In the genomic region with DNA sequence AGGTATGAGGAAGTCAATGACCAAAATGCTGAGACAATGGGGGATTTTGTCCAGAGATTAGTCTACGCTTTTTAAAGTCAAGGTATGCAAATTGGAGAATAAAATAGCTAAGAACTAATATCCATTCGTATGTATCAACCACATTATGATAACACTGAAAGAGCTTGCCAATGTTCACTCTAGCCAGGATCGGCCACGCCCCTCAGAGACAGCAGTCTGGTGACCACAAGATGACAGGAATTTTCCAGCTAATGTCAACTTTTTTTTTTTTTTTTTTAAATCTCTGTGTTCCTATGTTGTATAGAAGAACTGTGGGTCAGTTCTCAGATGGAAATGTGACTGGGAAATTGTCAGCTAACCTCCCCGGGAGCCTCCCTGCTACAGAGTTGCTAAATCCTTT, we compare ENCODE assay signal across 23 mouse cellular contexts. TPM values are rescaled to one million over a fixed set of nuclear protein-coding genes. Genes with fewer than 3 reads are reported as not detected.
DNase-seq lines count a peak whose midpoint lies in the region; ATAC-seq lines count a peak whose summit lies in the region.
"Had no signal": no experiment of that assay in that cellular context is flagged by ENCODE, and none has a peak within 500 bp of the region (broad histone marks: within the 10 kb centered on the region; RNA-seq: fewer than 3 reads in every experiment).

No protein-coding gene starts in this region.

- ATAC-seq in inflammation-experienced regulatory T-cells, adult 6 months, result peak; percentile 14
- ATAC-seq: forebrain, embryonic 14.5 days; hindbrain, postnatal 0 days had no signal

- no peak overlapping the region for H3K27ac ChIP-seq in embryonic facial prominence, embryonic 10.5 days (replicated peaks)
- H3K27ac ChIP-seq: embryonic facial prominence, embryonic 13.5 days; hindbrain, postnatal 0 days; kidney, postnatal 0 days; limb, embryonic 10.5 days; liver, embryonic 14.5 days; midbrain, embryonic 12.5 days; neural tube, embryonic 15.5 days had no signal

- H3K4me3 ChIP-seq in embryonic facial prominence, embryonic 10.5 days, result no peak overlapping the region
- H3K4me3 ChIP-seq: embryonic facial prominence, embryonic 13.5 days; heart, embryonic 12.5 days; limb, embryonic 10.5 days; midbrain, embryonic 12.5 days; neural tube, embryonic 15.5 days had no signal

- WGBS in embryonic facial prominence, embryonic 10.5 days, result 92% methylated on average over 5 of the region's 5 CpGs

- H3K27me3 ChIP-seq in embryonic facial prominence, embryonic 10.5 days (replicated peaks; ENCODE audit: low read depth, poor library complexity, severe bottlenecking), result no peaks in the 10 kb centered on the region
- H3K27me3 ChIP-seq: embryonic facial prominence, embryonic 13.5 days; heart, embryonic 12.5 days; midbrain, embryonic 12.5 days; neural tube, embryonic 15.5 days had no signal

- H3K9me3 ChIP-seq in embryonic facial prominence, embryonic 10.5 days, result no peaks in the 10 kb centered on the region
- H3K9me3 ChIP-seq: embryonic facial prominence, embryonic 13.5 days; heart, embryonic 12.5 days; limb, embryonic 10.5 days; midbrain, embryonic 12.5 days; neural tube, embryonic 15.5 days had no signal

- intact Hi-C loops in left cerebral cortex, postnatal 4 days (cut with DNase I), result no loop called here

- DNase-seq in 3T3-L1 (ENCODE audit: low read depth, low spot score), result peak; percentile 80
- DNase-seq in 416B (ENCODE audit: low read depth), result peak; percentile 53
- peak; percentile 69 for DNase-seq in Muller cell, postnatal 12 days (ENCODE audit: inconsistent ontology term)
- DNase-seq in kidney, postnatal 14 days, result no peak
- no peak for DNase-seq in urinary bladder, postnatal 10 days (ENCODE audit: low spot score)
- no peak for DNase-seq in left cerebral cortex, postnatal 4 days
- DNase-seq in embryonic facial prominence, embryonic 10.5 days (ENCODE audit: low spot score), result no peak
- DNase-seq: adrenal gland, adult 8-10 months; cerebellum, adult 11-12 months; cerebellum, postnatal 10 days; heart, adult 18-20 months; heart, postnatal 10 days; kidney, adult 18-20 months had no signal

- H3K4me1 ChIP-seq in embryonic facial prominence, embryonic 10.5 days, result peaks cover 18% of the 10 kb centered on the region

- H3K36me3 ChIP-seq in embryonic facial prominence, embryonic 10.5 days (replicated peaks), result 0 out of 2 replicates have a peak, but pooled peaks cover 1% of the 10 kb centered on the region
- H3K36me3 ChIP-seq: embryonic facial prominence, embryonic 13.5 days; heart, embryonic 12.5 days; limb, embryonic 10.5 days; midbrain, embryonic 12.5 days; neural tube, embryonic 15.5 days had no signal

RNA-seq across cellular contexts. Expression of gene Enpp3, which starts 12.2 kb away (rescaled TPM):
- not detected for polyA plus RNA-seq in inflammation-experienced regulatory T-cells, adult 6 months (2017; shearing (Covaris generic))
- 1 to 10 TPM in 1 of 2 experiments, under 1 TPM in 1; 0.97 to 1.8 TPM for total RNA-seq in left cerebral cortex, postnatal 4 days (2021)
- polyA plus RNA-seq in embryonic facial prominence, embryonic 10.5 days (2016; fragmentation: Nextera tagmentation; extraction: Ambion mirVana), result 8.8 and 9.7 TPM in 2 replicates

RNA-seq across cellular contexts. Expression of gene Med23, which starts 39.3 kb away (rescaled TPM):
- 10 to 100 TPM; 15.5 to 28.2 (median 22.9) TPM for polyA plus RNA-seq in inflammation-experienced regulatory T-cells, adult 6 months (2017; shearing (Covaris generic))
- total RNA-seq in left cerebral cortex, postnatal 4 days (2021), result 10 to 100 TPM; 36.6 to 43.1 TPM
- polyA plus RNA-seq in embryonic facial prominence, embryonic 10.5 days (2016; fragmentation: Nextera tagmentation; extraction: Ambion mirVana), result 27.7 and 28.4 TPM in 2 replicates

Comparison
In these comparisons a context has a peak if more than half of its experiments do, and no peak if none do; other contexts are left out.
1. DNase-seq: peak in 3T3-L1 (single experiment), 416B (single experiment) and Muller cell, postnatal 12 days (single experiment); none in kidney, postnatal 14 days (single experiment), urinary bladder, postnatal 10 days (single experiment), left cerebral cortex, postnatal 4 days (single experiment) and embryonic facial prominence, embryonic 10.5 days (single experiment).